Mouse (Mus musculus) forebrain, embryonic 10.5 days (tissue): ENCODE results near the gene Chd4. TPM values are rescaled to one million over a fixed set of nuclear protein-coding genes. Genes with fewer than 3 reads are reported as not detected.

Experiments
- DNase-seq: peaks from one replicate; pipeline ENCODE4 v3.0.0-alpha.2; 2017; ENCODE audit warnings: low spot score; ENCODE audit errors: extremely low spot score
- H3K27ac ChIP-seq: fragments of 300-500 bp; sonication (generic); 2 replicates; pipeline ENCODE4 v1.5.1; 2016; ENCODE audit warnings: mild to moderate bottlenecking
- H3K27me3 ChIP-seq: fragments of 300-500 bp; sonication (generic); 2 replicates; pipeline ENCODE4 v1.6.1; 2016; ENCODE audit warnings: mild to moderate bottlenecking; ENCODE audit not compliant: poor library complexity, severe bottlenecking
- H3K36me3 ChIP-seq: fragments of 300-500 bp; sonication (generic); replicated peaks from 2 replicates; pipeline ENCODE4 v1.6.1; 2016; ENCODE audit warnings: mild to moderate bottlenecking, moderate library complexity
- H3K4me1 ChIP-seq: fragments of 300-500 bp; sonication (generic); 2 replicates; pipeline ENCODE4 v1.6.1; 2016
- H3K4me3 ChIP-seq: fragments of 300-500 bp; sonication (generic); 2 replicates; pipeline ENCODE4 v1.5.1; 2016; ENCODE audit warnings: mild to moderate bottlenecking, moderate library complexity
- H3K9me3 ChIP-seq: fragments of 300-500 bp; sonication (generic); 2 replicates; pipeline ENCODE4 v1.6.1; 2016; ENCODE audit warnings: mild to moderate bottlenecking, moderate library complexity
- WGBS: fragments of 180-500 bp; shearing (Covaris S2); methylation state at CpG from one replicate; pipeline ENCODE4 v1.1.7; 2016; 5-methylcytosine and 5-hydroxymethylcytosine counted together
- microRNA-seq: library from miRNA; unstranded; fragments of <30 nt; microRNA quantifications from one replicate; pipeline ENCODE4, GENCODE M21; 2017
- polyA plus RNA-seq: library from polyadenylated mRNA; unstranded; fragments of >200 nt; fragmentation: Nextera tagmentation; extraction: Ambion mirVana; gene quantifications from 2 replicates; pipeline ENCODE4 v1.2.1, GENCODE M21; 2016

Chd4 gene
- polyA plus RNA-seq, 1 experiment from 2014 or later: 99.4 TPM

DNA sequence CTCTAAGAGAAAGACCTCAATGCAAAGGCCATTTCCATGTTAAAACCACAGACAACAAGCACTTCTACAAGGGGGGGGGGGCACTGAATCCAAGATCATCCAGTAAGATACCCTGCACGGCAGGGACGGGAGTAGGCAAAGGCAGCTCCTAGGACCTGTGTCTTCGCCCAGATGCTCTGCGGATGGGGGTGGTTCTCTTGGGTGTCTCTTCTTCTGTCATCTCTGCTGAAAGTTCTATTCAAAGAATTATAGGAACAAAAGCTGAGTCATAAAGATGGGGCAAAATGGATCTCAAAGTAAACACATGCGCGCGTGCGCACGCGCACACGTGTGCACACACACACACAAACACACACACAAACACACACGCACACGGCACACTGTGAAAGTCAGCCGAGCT is 72.3 kb downstream of the Chd4 start:
- H3K27me3 ChIP-seq: no peaks in the 10 kb centered on the region
- H3K27ac ChIP-seq: peak overlapping the region; percentile 100; the same call in 1 of the 2 replicates
- H3K4me3 ChIP-seq: no peak overlapping the region
- H3K9me3 ChIP-seq: no peaks in the 10 kb centered on the region
- 91% methylated on average over 14 of the region's 14 CpGs for WGBS
- H3K36me3 ChIP-seq: peaks cover 86% of the 10 kb centered on the region
- peaks cover 40% of the 10 kb centered on the region for H3K4me1 ChIP-seq
- no peak for DNase-seq

DNA sequence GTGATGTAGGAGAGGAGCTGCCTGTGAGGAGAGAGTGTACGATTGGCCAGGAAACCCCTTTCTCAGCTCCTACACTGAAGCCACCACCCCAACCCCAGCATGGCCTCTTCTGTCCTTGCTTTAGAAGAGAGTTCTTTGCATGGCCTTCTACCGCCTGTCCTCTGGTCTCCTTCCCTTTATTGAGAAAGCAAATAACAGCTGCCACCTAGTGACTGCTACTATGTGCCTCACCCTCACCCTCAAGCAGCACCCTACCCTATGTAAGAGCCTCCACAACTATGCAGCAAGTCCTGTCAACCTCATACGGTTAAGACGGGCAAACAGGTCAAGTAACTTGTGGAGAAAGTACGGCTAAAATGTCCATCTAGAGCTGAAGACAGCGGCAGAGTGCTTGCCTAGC is 74.4 kb downstream of the Chd4 start:
- no peak overlapping the region for H3K27ac ChIP-seq
- H3K4me3 ChIP-seq: no peak overlapping the region
- H3K4me1 ChIP-seq: peaks cover 28% of the 10 kb centered on the region
- WGBS: 93% methylated on average over 6 of the region's 6 CpGs
- no peaks in the 10 kb centered on the region for H3K9me3 ChIP-seq
- no peak for DNase-seq
- peaks cover 86% of the 10 kb centered on the region for H3K36me3 ChIP-seq
- no peaks in the 10 kb centered on the region for H3K27me3 ChIP-seq

DNA sequence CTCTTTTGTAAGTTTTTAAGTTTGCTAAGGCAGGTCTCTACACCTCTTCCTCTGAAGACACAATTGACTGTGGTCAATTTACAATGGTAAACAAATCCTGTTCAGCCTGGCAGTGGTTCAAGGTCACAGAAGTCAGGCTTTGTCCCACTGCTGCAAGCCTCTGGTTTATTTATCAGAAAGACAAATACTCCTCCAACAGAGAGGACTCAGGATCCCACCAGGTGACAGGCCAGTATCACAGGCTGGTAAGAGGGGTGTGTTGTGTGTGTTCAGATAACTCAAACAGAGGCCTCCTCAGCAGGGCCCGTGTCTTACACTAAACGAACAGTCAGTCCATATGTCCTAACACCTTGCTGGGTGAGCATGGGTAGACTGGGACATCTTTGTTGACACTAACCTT is 76.7 kb downstream of the Chd4 start:
- Histone ChIP-seq H3K4me3 (no peak overlapping the region), H3K4me1 (peaks cover 8% of the 10 kb centered on the region), H3K27me3 (no peaks in the 10 kb centered on the region), H3K27ac (no peak overlapping the region), H3K36me3 (peaks cover 100% of the 10 kb centered on the region), H3K9me3 (no peaks in the 10 kb centered on the region)
- no peak for DNase-seq
- WGBS: 92% methylated on average over 2 of the region's 2 CpGs

DNA sequence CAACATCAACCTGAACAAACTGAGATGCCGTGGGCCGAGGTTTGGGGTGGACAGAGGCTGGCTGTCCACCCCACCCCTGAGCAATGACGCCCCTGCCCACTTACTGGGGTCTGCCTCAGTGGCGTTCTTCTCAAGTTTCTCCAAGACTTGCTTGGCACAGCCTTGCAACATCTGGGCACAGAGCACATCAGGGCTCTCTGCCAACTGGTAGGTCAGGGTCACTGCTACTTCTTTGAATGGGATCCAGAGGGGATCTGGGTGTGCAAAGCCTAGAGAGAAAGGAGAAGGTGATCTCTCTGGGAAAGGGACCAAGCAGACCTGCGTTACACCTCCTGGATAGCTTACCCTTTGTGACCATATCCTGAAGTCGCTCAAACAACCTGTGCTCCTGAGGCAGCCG is 77.5 kb downstream of the Chd4 start:
- Histone ChIP-seq H3K4me1 (0 out of 2 replicates have a peak, but pooled peaks cover under 1% of the 10 kb centered on the region), H3K4me3 (no peak overlapping the region), H3K27me3 (no peaks in the 10 kb centered on the region), H3K27ac (no peak overlapping the region), H3K9me3 (no peaks in the 10 kb centered on the region), H3K36me3 (peaks cover 100% of the 10 kb centered on the region)
- no peak for DNase-seq
- 97% methylated on average over 7 of the region's 7 CpGs for WGBS

DNA sequence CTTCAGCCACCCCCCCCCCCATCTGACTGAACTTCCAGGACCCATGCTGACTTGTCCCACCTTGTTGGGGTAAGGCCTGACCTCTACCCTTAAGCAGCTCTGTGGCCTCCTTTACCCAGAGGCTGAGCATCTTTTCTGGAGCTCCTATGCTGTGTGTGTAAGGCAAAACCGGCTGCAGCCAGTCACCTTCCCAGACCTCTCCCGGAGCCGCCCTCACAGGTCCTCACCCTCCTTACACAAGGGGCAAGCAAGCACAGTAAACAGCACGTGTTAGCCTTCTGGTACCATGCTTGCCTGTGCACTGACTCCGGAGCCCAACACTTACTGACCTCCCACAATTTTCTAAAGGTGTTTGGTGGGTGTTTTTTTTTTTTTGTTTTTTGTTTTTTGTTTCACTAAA is 79.7 kb downstream of the Chd4 start:
- Histone ChIP-seq H3K27ac (no peak overlapping the region), H3K9me3 (no peaks in the 10 kb centered on the region), H3K4me3 (no peak overlapping the region), H3K27me3 (no peaks in the 10 kb centered on the region), H3K4me1 (no peaks in the 10 kb centered on the region), H3K36me3 (peaks cover 100% of the 10 kb centered on the region)
- 90% methylated on average over 5 of the region's 5 CpGs for WGBS
- no peak for DNase-seq

DNA sequence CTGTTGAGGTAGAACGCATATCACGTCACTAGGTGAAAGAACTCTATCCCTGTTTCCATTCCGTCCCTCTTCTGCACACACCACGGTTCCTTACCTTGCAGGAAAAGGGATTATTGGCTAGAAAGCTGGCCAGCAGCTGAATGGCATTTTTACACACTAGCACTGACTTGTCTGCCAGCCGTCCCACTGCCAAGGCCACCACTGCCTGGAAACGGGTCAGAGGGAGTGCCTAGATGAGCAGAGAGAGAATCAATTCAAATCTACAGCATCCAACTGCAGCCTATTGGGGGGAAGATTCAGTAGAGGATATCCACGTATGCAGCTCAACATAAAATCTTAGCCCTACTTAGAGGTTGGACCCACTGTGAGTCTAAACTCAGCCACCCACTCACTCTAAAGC is 83.8 kb downstream of the Chd4 start:
- Histone ChIP-seq H3K4me3 (no peak overlapping the region), H3K36me3 (peaks cover 100% of the 10 kb centered on the region), H3K27ac (no peak overlapping the region), H3K27me3 (no peaks in the 10 kb centered on the region), H3K4me1 (no peaks in the 10 kb centered on the region), H3K9me3 (no peaks in the 10 kb centered on the region)
- 93% methylated on average over 7 of the region's 7 CpGs for WGBS
- no peak for DNase-seq

Small RNAs within 50 kb of the gene (microRNA-seq; reads per million reads assigned to microRNA genes)
- not detected for gene Mir7045

Other genes starting within 250 kb of the Chd4 start
- gene P3h3, start 238.2 kb upstream of the Chd4 start, polyA plus RNA-seq: 9.7 TPM in 2 replicates
- gene Gpr162, start 232.0 kb upstream of the Chd4 start, polyA plus RNA-seq: 2.1 and 2.5 TPM in 2 replicates
- gene Cd4, start 207.8 kb upstream of the Chd4 start, polyA plus RNA-seq: 0.17 TPM in 1 of 2 replicates, not detected in the other
- 0.76 and 0.88 TPM in 2 replicates for gene Lag3, start 184.3 kb upstream of the Chd4 start, polyA plus RNA-seq
- gene Ptms, start 175.9 kb upstream of the Chd4 start, polyA plus RNA-seq: 218 and 224 TPM in 2 replicates
- gene Mlf2, start 164.6 kb upstream of the Chd4 start, polyA plus RNA-seq: 388 and 398 TPM in 2 replicates
- 136 and 143 TPM in 2 replicates for gene Cops7a, start 130.4 kb upstream of the Chd4 start, polyA plus RNA-seq
- gene Pianp, start 99.3 kb upstream of the Chd4 start, polyA plus RNA-seq: 1.4 and 1.7 TPM in 2 replicates
- 8.2 and 12.1 TPM in 2 replicates for gene Zfp384, start 86.8 kb upstream of the Chd4 start, polyA plus RNA-seq
- gene Ing4, start 56.2 kb upstream of the Chd4 start, polyA plus RNA-seq: 117 and 121 TPM in 2 replicates
- gene Acrbp, start 46.3 kb upstream of the Chd4 start, polyA plus RNA-seq: 12.8 and 12.9 TPM in 2 replicates
- 0.22 and 0.30 TPM in 2 replicates for gene Lpar5, start 28.1 kb upstream of the Chd4 start, polyA plus RNA-seq
- gene Nop2, start 35.9 kb downstream of the Chd4 start, polyA plus RNA-seq: 101 and 103 TPM in 2 replicates
- 9.2 and 10.0 TPM in 2 replicates for gene Iffo1, start 49.3 kb downstream of the Chd4 start, polyA plus RNA-seq
- gene Gapdh, start 70.5 kb downstream of the Chd4 start, polyA plus RNA-seq: 3,225 and 3,313 TPM in 2 replicates
- gene Ncapd2, start 95.7 kb downstream of the Chd4 start, polyA plus RNA-seq: 271 and 274 TPM in 2 replicates
- gene Mrpl51, start 95.8 kb downstream of the Chd4 start, polyA plus RNA-seq: 232 and 239 TPM in 2 replicates
- 3.8 and 4.7 TPM in 2 replicates for gene Vamp1, start 119.6 kb downstream of the Chd4 start, polyA plus RNA-seq
- gene Tapbpl, start 135.9 kb downstream of the Chd4 start, polyA plus RNA-seq: 1.6 and 2.1 TPM in 2 replicates
- 1.1 and 1.7 TPM in 2 replicates for gene Cd27, start 141.0 kb downstream of the Chd4 start, polyA plus RNA-seq
- gene Tuba3a, start 190.1 kb downstream of the Chd4 start, polyA plus RNA-seq: 0.12 TPM in 1 of 2 replicates, not detected in the other
- 16.1 and 17.2 TPM in 2 replicates for gene Ltbr, start 217.9 kb downstream of the Chd4 start, polyA plus RNA-seq
- gene Scnn1a, start 224.7 kb downstream of the Chd4 start, polyA plus RNA-seq: 0.20 and 0.30 TPM in 2 replicates